Mouse (Mus musculus) neural tube, embryonic 15.5 days (tissue): ENCODE measurements around the gene Prkn. TPM values are rescaled to one million over a fixed set of nuclear protein-coding genes. Genes with fewer than 3 reads are reported as not detected.
A peak's percentile ranks its signal among the peaks of the same experiment; 100 is the strongest.

Source experiments
- ATAC-seq: fragments of 200-750 bp; cut with Nextera tagmentation; 2 replicates; pipeline ENCODE4 v1.8.0; 2017; ENCODE audit warnings: mild to moderate bottlenecking, moderate TSS enrichment, moderate library complexity; ENCODE audit not compliant: low FRiP score
- H3K27ac ChIP-seq: fragments of 300-500 bp; sonication (generic); replicated peaks from 2 replicates; pipeline ENCODE4 v1.5.1; 2015; ENCODE audit warnings: mild to moderate bottlenecking, inconsistent platforms
- H3K27me3 ChIP-seq: fragments of 300-500 bp; sonication (generic); replicated peaks from 2 replicates; pipeline ENCODE4 v1.6.1; 2015; ENCODE audit warnings: inconsistent platforms
- H3K36me3 ChIP-seq: fragments of 300-500 bp; sonication (generic); 2 replicates; pipeline ENCODE4 v1.6.1; 2015; ENCODE audit warnings: inconsistent platforms
- H3K4me1 ChIP-seq: fragments of 300-500 bp; sonication (generic); 2 replicates; pipeline ENCODE4 v1.6.1; 2015; ENCODE audit warnings: inconsistent platforms
- H3K4me2 ChIP-seq: fragments of 300-500 bp; sonication (generic); 2 replicates; pipeline ENCODE4 v1.6.1; 2015; ENCODE audit warnings: inconsistent platforms, mild to moderate bottlenecking, moderate library complexity
- H3K4me3 ChIP-seq: fragments of 300-500 bp; sonication (generic); replicated peaks from 2 replicates; pipeline ENCODE4 v1.5.1; 2015; ENCODE audit warnings: mild to moderate bottlenecking, inconsistent platforms
- H3K9ac ChIP-seq: fragments of 300-500 bp; sonication (generic); replicated peaks from 2 replicates; pipeline ENCODE4 v1.6.1; 2015; ENCODE audit warnings: mild to moderate bottlenecking, inconsistent platforms
- H3K9me3 ChIP-seq: fragments of 300-500 bp; sonication (generic); replicated peaks from 2 replicates; pipeline ENCODE4 v1.6.1; 2016; ENCODE audit warnings: inconsistent platforms
- WGBS: fragments of 180-500 bp; shearing (Covaris S2); methylation state at CpG from one replicate; pipeline ENCODE4 v1.1.7; 2015; ENCODE audit warnings: mixed read lengths; 5-methylcytosine and 5-hydroxymethylcytosine counted together
- polyA plus RNA-seq: library from polyadenylated mRNA; unstranded; fragments of >200 nt; fragmentation: Nextera tagmentation; extraction: Ambion mirVana; gene quantifications from 2 replicates; pipeline ENCODE4 v1.2.1, GENCODE M21; 2015

Gene Prkn
- polyA plus RNA-seq, 1 experiment from 2014 or later = 4.8 TPM

DNA sequence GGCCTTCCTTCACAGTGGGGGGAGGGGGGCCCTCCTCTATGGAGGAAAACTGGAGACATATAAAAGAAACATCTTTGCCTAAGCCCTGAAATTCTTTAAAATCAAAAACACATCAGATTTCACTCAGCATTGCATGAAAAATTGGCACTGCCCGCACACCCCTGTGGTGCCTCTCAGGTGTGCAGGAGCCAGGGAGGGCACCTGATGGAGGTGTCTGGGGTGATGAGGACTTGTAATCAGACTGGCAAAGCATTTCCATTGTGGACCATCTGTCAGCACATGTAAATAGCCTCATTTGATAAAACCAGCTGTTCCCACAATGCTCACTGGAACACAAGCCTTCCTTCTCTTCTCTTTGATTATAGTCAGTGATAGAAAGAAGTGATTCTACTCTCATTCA, 928.8 kb downstream of the Prkn start:
- no peak for ATAC-seq
- Histone ChIP-seq H3K27me3 (no peaks in the 10 kb centered on the region), H3K9ac (no peak overlapping the region), H3K9me3 (no peaks in the 10 kb centered on the region), H3K27ac (no peak overlapping the region), H3K4me1 (peaks cover 4% of the 10 kb centered on the region; the same call in 1 of the 2 replicates), H3K4me3 (no peak overlapping the region), H3K36me3 (no peaks in the 10 kb centered on the region), H3K4me2 (no peak overlapping the region)
- WGBS = 75% methylated on average over 1 of the region's 1 CpGs

DNA sequence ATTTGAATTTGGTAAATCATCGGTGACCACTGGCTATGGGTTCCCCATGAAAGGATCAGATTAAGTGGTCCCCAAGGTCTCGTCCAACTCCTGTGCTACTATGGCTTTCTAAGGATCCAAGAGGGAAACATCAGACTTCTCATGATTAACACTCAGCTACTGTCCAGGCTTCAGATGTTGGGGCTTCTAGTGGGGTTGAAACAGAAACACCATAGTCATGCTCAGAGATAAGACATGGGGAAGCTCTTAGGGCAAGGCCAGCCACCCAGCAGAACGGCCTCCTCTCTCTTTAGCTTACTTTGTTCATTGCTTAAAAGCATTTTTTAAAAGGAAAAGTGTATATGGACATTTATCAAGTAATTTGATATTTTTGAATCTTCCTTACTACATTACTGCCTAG, 929.3 kb downstream of the Prkn start:
- WGBS = 74% methylated on average over 3 of the region's 3 CpGs
- Histone ChIP-seq H3K27me3 (no peaks in the 10 kb centered on the region), H3K4me2 (no peak overlapping the region), H3K36me3 (no peaks in the 10 kb centered on the region), H3K4me3 (no peak overlapping the region), H3K27ac (no peak overlapping the region), H3K4me1 (peaks cover 4% of the 10 kb centered on the region; the same call in 1 of the 2 replicates), H3K9me3 (no peaks in the 10 kb centered on the region), H3K9ac (no peak overlapping the region)
- no peak for ATAC-seq

DNA sequence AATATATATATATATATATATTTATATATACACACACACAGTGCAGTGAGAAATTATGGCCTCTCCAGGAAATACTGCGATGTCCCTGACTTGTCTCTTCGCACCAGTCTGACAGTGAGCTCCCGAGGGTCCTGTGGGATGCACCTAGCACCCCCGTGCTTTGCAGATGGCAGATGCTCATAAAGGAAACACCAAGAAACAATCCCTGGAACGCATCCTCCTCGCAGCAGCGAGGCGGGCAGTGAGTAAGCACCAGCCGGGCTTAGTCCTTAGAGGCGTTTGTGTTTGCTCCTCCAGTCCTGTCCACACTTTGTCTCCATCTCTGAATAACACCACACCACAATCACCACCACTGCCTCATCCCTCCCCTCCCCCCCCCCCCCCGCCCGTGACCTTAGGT, 939.4 kb downstream of the Prkn start:
- no peaks in the 10 kb centered on the region for H3K36me3 ChIP-seq
- no peak overlapping the region for H3K4me2 ChIP-seq
- H3K4me1 ChIP-seq = 0 out of 2 replicates have a peak, but pooled peaks cover 6% of the 10 kb centered on the region
- H3K9ac ChIP-seq = no peak overlapping the region
- H3K27me3 ChIP-seq = no peaks in the 10 kb centered on the region
- H3K4me3 ChIP-seq = no peak overlapping the region
- no peak overlapping the region for H3K27ac ChIP-seq
- 89% methylated on average over 10 of the region's 12 CpGs for WGBS
- H3K9me3 ChIP-seq = no peaks in the 10 kb centered on the region
- no peak for ATAC-seq

DNA sequence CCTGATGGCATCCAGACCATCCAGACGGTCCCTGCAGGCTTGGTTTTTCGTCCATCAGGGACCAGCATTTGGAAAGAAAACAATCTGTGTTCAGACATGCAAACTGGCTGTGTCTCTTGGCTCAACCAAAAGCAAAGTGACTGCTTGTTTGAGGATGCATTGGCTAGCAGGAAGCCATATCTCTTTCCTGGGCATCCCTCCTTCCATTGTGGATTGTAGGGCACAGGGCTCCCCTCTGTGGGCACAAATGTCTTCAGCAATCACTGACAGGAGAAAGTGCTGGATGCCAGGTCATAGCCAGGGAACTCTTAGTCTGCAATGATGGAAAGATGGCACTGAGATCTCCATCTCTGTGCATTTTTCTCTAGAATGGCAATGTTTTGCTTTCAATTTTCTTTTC, 939.8 kb downstream of the Prkn start:
- no peaks in the 10 kb centered on the region for H3K36me3 ChIP-seq
- H3K9ac ChIP-seq = no peak overlapping the region
- 0 out of 2 replicates have a peak, but pooled peaks cover 6% of the 10 kb centered on the region for H3K4me1 ChIP-seq
- H3K9me3 ChIP-seq = no peaks in the 10 kb centered on the region
- no peaks in the 10 kb centered on the region for H3K27me3 ChIP-seq
- H3K27ac ChIP-seq = no peak overlapping the region
- no peak overlapping the region for H3K4me3 ChIP-seq
- H3K4me2 ChIP-seq = no peak overlapping the region
- ATAC-seq = no peak
- WGBS = 58% methylated on average over 2 of the region's 2 CpGs

DNA sequence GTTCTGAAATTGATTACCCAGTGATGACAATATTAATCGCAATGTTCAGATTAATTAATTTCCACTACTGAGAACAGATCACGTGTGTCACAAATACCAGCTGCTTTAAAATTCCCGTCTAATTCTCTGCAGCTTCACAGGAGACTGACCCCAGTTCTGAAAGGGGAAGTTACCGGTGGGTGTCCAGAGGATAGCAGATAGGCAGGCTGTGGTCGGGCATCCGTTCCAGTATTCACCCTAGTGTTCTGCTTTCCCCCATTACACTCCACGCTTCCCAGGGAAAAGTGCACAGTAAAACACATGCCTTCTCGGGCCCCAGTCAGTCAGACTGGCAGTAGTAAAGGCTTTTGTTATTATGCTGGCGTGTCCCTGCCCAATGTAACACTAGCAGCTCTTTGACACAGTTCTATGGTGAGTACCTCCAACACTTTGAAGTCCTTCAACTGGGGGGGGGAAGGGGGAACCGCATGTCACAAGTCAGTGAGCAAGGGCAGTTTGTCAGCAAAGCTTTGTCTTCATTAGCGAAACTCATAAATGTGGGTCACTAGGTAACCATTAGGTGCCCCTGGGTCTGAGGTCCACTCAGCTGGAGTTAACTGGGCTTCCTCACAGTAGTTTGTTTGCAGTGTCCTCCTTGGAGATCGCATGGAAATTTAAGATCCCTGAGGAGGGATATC, 940.8 kb downstream of the Prkn start:
- Histone ChIP-seq H3K36me3 (no peaks in the 10 kb centered on the region), H3K4me2 (no peak overlapping the region), H3K4me3 (no peak overlapping the region), H3K9ac (no peak overlapping the region), H3K27ac (no peak overlapping the region), H3K9me3 (no peaks in the 10 kb centered on the region), H3K4me1 (0 out of 2 replicates have a peak, but pooled peaks cover 6% of the 10 kb centered on the region), H3K27me3 (no peaks in the 10 kb centered on the region)
- WGBS = 24% methylated on average over 12 of the region's 12 CpGs
- ATAC-seq = no peak

DNA sequence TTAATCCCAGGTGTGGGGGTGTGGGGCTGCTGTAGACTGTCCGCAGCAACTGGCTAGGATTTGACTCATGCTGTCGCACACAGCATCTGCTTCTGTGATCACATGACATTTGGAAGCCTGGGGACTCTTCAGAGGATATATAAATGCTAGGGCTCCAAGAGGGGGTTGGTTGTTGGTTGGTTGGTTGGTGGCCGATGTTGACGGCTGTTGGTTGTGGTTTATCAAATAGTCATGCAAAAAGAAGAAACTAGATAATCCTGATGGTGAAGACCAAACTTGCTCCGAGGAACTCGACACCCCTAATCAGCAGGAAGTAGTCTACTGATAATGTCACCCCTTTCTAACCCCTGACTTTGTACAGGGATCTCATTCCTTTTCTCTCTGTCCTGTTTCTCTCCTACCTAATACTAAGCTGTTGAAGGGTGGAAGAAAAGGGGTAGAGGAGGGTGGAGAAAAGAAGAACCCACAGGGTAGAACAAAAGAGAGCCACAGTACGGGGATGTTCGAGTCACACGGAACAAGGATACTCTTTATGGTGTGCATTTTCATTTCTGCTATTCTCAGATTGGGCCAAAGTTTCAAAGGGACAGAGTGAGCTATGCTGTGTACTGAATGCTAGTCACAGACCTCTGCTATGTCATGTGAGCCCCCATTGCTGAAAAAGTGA, 948.2 kb downstream of the Prkn start:
- Histone ChIP-seq H3K27ac (no peak overlapping the region), H3K27me3 (no peaks in the 10 kb centered on the region), H3K9me3 (no peaks in the 10 kb centered on the region), H3K36me3 (no peaks in the 10 kb centered on the region), H3K9ac (no peak overlapping the region), H3K4me2 (no peak overlapping the region), H3K4me1 (no peaks in the 10 kb centered on the region), H3K4me3 (no peak overlapping the region)
- WGBS = 93% methylated on average over 9 of the region's 9 CpGs
- ATAC-seq = no peak

DNA sequence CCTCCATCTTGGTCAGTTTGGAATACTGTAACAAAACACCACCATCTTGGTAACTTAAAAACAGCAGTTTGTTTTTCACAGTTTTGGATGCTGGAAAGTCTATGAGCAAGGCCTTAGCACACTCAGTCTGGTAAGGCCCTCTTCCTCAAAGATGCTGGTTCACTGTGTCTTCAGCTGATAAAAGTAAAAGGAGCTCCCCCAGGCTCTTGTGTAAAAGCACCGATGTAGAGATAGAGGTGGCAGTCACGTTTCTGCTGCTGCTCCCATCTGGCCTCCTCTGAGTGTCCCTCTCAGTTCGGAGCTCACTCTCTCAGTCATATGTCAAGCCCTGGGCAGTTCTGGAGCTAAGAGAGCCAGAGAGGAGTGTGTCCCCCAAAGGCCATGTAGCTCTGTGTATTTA, 955.8 kb downstream of the Prkn start:
- Histone ChIP-seq H3K9me3 (no peaks in the 10 kb centered on the region), H3K4me1 (no peaks in the 10 kb centered on the region), H3K4me2 (no peak overlapping the region), H3K36me3 (no peaks in the 10 kb centered on the region), H3K4me3 (no peak overlapping the region), H3K27ac (no peak overlapping the region), H3K27me3 (no peaks in the 10 kb centered on the region), H3K9ac (no peak overlapping the region)
- 87% methylated on average over 3 of the region's 3 CpGs for WGBS
- no peak for ATAC-seq

DNA sequence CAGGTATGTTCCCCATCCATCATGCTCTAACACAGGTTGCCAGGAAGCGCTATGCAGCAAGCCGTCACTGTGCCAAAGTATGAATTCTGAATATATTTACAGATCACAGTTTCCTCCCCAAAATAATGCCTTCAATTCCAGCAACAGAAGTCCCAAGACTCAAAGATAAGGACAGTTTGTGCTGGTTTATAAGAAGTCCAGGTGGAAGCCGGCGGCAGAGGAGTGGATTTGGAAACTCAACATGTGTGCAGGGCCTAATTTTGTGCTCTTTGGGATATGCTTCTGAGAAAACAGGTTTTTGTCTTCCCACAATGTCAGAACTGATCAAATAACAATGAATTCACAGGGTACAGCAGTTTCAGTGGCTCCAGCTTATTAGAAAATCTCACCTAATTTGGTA, 961.0 kb downstream of the Prkn start:
- WGBS = 89% methylated on average over 4 of the region's 4 CpGs
- no peaks in the 10 kb centered on the region for H3K36me3 ChIP-seq
- H3K27me3 ChIP-seq = no peaks in the 10 kb centered on the region
- H3K9ac ChIP-seq = no peak overlapping the region
- no peak overlapping the region for H3K4me3 ChIP-seq
- no peaks in the 10 kb centered on the region for H3K9me3 ChIP-seq
- no peaks in the 10 kb centered on the region for H3K4me1 ChIP-seq
- no peak for ATAC-seq
- no peak overlapping the region for H3K27ac ChIP-seq
- no peak overlapping the region for H3K4me2 ChIP-seq

DNA sequence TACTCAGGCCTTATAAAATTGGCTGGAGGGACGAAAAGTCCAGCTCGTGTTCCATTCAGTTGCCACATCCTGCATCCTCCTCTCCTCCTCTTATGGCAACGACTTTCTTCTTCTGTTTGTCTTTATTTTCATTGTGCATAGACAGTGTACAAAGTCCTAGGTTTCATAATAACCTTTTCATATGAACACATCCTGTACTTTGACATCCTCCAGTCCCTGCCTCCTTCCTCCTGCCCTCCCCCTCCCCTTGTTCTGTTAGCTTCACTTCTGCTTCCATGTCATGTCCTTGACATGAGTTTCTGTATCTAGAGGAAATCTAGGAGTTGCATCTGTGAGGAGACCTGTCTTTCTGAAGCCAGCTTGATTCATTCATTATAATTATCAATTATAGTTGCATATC, 967.1 kb downstream of the Prkn start:
- Histone ChIP-seq H3K4me1 (no peaks in the 10 kb centered on the region), H3K4me3 (no peak overlapping the region), H3K27ac (no peak overlapping the region), H3K9me3 (no peaks in the 10 kb centered on the region), H3K36me3 (no peaks in the 10 kb centered on the region), H3K9ac (no peak overlapping the region), H3K4me2 (no peak overlapping the region), H3K27me3 (no peaks in the 10 kb centered on the region)
- no peak for ATAC-seq
- WGBS = 89% methylated on average over 3 of the region's 3 CpGs

DNA sequence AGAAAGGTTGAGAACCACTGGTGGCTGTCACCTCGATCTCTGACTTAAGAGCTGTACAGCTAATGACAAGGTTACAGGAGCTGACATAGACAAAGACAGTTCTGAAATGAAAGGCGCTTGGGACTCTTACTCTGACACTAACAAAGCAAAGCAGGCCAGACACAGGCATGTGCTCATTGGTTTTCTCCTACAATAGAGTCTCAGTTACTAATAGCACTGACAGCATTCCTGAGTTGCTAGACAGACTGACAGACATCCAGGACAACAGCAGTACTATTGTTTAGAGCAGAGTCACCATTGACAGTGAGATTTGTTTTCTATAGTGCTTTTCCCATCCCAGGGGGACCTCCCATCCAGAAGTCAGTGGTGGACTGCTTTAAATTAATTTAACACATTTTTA, 977.7 kb downstream of the Prkn start:
- Histone ChIP-seq H3K4me3 (no peak overlapping the region), H3K27ac (no peak overlapping the region), H3K4me2 (no peak overlapping the region), H3K9ac (no peak overlapping the region), H3K4me1 (peaks cover 4% of the 10 kb centered on the region), H3K36me3 (no peaks in the 10 kb centered on the region), H3K9me3 (no peaks in the 10 kb centered on the region), H3K27me3 (no peaks in the 10 kb centered on the region)
- 70% methylated on average over 2 of the region's 2 CpGs for WGBS
- no peak for ATAC-seq

DNA sequence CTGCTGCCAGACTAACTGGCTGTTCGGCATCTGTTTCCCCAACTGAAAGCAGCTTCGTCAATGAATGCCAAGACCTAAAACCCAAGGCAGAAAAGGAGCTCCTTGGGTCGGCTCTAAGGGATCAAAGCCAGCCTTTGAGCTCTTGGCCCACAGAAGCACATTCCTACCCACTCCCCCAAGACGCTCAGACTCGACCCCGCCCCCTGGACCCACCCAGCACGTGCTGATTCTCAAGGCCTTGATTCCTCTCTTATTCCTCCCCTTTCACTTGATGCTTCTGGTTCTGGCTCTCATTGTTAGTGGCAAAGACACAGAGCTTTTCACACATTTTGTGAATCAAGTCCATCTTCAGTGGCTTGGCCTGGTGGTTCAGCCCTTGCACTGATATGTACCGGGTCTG, 979.3 kb downstream of the Prkn start:
- Histone ChIP-seq H3K27me3 (no peaks in the 10 kb centered on the region), H3K4me2 (no peak overlapping the region), H3K36me3 (no peaks in the 10 kb centered on the region), H3K27ac (no peak overlapping the region), H3K4me1 (peaks cover 7% of the 10 kb centered on the region), H3K9me3 (no peaks in the 10 kb centered on the region), H3K4me3 (no peak overlapping the region), H3K9ac (no peak overlapping the region)
- 58% methylated on average over 8 of the region's 8 CpGs for WGBS
- no peak for ATAC-seq

DNA sequence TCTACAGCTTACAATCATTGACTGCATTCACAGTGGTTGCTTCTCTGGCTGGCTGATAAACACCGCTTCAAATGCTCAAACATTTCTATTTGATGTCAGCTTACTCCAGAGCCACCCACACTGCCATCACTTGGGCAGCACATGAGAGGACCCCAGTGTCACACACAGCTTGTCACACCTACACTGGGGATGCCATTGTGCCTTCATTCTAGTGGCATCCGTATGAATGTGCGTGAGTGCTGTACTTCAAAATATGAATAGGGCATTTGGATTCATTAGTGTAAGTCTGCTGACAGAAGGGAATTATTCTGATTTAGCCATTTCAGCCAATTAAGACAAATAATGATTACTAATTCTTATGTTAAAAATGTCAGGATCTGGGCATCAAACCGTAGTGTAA, 980.6 kb downstream of the Prkn start:
- ATAC-seq = peak; percentile 47; the same call in 1 of the 2 replicates
- Histone ChIP-seq H3K27me3 (no peaks in the 10 kb centered on the region), H3K27ac (peak overlapping the region; percentile 60; the same call in 1 of the 2 replicates), H3K9ac (no peak overlapping the region), H3K9me3 (no peaks in the 10 kb centered on the region), H3K4me3 (no peak overlapping the region), H3K4me1 (peaks cover 7% of the 10 kb centered on the region), H3K36me3 (no peaks in the 10 kb centered on the region), H3K4me2 (no peak overlapping the region)
- 80% methylated on average over 4 of the region's 4 CpGs for WGBS
